Mouse (Mus musculus) c-Kit-negative CD71-positive TER-119-positive erythroid progenitor cells, embryonic 14.5 days (primary cell): ENCODE results near the gene Zkscan7.
"Not testable (repeated sequence)": the region's sequence is repeated elsewhere in the genome, so short reads cannot be mapped to it uniquely, and the experiment has no call there.

ENCODE experiments used
- DNase-seq: peaks from one replicate; pipeline ENCODE4 v3.0.0-alpha.2; 2013; ENCODE audit warnings: low read depth, low spot score

Gene Zkscan7

DNA sequence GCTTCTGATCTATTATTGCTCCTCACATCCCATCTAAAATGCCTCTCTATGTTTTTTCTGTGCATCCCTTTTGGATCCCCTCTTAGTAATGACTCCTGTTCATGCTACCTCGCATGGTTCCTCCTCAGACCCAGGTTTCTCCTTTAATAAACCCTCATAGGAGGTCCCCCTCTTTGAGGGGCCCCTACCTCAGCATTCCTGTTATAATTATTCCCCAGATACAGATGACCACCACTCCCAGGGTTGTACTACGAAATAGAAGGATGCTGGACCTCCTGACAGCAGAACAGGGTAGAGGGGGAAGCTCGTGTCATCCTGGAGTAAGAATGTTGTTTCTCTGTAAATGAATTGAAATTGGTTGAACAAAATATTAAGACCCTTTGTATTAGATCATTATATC is at the start of gene Zkscan7:
Gene Zkscan7, plus strand, starts transcription at position 301 of the 400 bp plus-strand sequence.
- no peak for DNase-seq

DNA sequence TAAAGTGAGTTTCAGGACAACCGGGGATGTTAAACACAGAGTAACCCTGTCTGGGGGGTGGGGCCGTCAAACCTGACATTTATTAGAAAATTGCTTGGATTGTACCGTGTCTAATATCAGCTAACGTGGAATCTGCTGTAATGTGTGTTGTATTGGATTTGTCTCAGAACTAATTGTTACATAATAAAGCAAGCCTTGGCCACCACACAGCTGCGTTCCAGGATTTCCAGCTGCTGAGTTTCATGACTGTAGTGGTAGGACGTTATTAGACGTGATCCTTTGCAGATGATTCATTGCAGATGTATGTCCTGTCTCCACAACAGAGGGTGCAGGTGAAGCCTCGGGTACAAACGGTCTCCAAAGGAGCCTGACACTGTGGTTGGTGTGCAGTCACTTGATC is 49.4 kb upstream of the Zkscan7 start:
- no peak for DNase-seq

DNA sequence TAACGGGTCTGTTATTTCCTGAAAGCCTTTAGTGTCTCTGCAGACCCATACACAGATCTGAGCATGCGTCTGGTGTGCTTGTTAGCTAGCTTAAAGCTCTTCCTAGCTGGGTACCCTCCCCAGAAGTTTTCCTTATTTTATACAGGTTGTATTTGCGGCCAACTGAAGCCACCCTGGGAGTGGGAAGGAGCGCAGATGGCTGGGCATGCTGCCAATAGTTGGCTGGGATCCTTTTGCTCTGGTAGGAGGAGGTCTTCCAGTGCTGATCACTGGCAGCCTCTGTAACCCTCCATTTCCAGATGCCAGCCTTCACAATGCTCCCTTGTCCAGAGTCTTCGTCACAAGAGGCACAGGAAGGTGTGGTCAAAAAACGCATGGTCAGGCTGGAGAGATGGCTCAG is 48.7 kb upstream of the Zkscan7 start:
- DNase-seq = no peak

DNA sequence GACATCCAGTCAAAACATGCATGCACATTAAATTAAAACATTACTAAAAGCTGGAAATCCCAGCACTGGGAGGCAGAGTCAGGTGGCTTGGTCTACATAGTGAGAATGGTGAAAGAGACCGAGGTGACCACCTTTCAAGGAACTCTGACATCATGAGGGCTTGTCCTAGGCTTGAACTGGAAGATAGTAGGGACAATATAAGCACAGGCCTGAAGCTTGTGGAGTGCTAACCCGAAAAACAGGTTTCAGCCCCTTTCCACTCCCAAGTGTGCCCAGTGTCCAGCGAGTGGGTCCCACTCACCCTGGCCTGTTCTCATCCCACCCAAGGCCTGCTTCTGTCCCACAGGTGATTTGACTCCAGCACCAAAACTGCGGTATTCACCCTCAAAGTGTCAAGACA is 48.3 kb upstream of the Zkscan7 start:
- DNase-seq = no peak

DNA sequence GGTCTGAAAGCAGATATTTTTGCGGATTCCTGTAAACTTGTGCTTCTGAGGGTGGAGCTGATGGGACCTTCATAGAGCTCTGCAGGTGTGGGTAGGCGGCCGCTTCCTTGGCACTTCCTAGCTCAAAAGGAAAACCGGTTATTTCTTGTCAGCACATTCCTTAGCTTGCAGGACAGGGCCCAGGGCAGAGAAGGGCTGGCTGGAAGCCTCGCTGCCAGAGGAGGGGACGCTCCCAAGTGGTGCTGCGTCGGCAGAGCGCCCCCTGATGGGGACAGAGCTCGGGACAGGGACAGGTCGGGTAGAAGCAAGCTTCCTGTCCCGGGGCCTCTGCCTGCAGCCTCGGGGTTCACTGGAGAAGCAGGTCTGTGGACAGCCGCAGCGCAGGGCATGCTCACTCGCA is 47.8 kb upstream of the Zkscan7 start:
- DNase-seq = no peak

DNA sequence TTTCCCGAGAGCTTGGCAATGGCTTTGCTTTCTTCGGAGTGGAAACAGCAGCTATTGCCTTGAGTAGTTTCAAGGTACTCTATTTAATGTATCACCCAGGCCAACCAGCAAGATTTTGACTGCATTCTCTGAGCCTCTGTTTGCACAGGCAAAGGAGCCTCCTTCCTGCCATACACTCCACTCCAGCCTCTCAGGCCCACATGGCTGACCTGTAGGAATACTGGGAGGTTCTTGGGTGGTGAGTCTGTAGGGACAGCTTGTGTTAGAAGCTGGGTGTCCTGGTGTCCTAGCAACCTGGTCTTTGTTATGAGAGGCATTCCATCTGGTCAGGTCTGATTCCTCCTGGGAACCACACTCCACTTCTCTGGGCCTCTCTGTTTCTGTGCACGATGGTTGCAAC is 41.7 kb upstream of the Zkscan7 start, which contains the start of gene Gm35549:
Gene Gm35549, minus strand, starts transcription at position 276 of the 400 bp plus-strand sequence.
- DNase-seq = no peak

DNA sequence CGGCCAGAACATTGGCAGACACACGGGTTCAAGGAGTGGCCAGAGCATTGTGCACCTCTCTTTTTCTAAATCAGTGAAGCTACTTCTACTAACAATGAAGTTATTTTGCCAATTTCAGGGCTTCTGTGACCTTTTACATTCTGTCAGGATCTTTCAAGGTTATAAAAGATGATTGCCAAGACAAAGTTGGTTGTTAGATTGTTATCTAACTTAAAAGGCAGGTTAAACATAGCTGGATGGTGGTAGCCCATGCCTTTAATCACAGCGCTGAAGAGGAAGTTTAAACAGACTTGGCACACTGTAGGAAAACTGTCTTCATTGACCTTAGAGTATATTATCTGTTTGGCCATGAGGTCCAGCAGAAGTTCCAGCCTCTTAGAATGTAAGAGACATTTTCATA is 39.9 kb upstream of the Zkscan7 start:
- no peak for DNase-seq

DNA sequence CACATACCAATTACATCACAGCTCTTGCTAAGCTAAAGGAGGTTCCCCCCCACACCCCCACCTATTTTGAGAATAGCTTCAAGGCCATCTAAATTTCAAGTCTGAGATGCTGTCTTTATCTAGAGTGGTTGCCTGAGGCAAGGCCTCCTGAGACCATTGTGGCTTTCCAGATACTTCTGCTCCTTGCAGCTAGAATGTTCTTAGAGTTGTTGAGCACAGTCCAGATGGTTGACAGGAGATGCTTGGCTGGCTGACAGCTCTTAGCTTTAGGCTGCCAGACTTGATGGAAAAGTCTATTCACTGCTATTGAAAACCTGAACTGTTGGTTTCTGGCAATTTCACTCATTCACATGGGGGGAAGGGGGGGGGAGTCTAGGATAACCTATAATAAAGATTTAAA is 39.3 kb upstream of the Zkscan7 start:
- DNase-seq = no peak

DNA sequence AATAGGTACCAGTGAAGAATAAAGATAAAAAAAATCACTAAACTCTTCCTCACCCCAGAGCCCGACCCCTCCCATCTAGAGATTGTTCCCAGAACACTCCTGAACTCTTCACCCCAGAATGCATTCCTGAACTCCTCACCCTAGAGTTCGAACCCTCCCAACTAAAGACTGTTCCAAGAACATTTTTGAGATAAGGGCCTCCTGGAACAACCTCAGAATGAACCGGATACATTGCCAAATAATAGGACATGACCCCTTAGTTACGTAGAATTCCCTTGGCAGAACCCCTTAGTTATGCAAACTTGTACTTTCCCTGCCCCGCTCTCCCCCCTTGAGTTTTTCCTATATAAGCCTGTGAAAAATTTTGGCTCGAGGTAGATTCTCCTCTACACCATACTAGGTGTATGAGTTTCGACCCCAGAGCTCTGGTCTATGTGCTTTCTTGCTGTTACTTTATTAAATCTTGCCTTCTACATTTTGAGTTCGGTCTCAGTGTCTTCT is 37.6 kb upstream of the Zkscan7 start:
- not testable (repeated sequence) for DNase-seq

DNA sequence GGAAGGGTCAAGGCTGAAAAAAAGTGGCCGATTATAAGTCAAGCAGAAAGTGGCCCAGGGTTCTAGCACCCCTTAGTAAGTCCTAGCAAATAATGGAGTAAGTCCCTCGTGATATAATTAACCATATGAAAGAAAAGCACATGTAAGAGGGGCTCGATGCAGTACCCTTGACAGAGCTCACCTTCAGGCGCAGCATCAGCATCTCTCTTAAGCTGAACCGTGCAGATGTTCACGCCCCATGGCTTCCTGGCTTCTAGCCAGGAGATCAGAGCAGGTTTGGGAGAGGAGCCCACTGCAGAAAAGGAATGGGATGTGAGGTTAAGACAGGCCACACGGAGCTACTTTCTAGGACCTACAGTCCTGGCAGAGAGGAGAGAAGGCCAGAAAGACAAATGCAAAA is 31.0 kb upstream of the Zkscan7 start:
- no peak for DNase-seq

DNA sequence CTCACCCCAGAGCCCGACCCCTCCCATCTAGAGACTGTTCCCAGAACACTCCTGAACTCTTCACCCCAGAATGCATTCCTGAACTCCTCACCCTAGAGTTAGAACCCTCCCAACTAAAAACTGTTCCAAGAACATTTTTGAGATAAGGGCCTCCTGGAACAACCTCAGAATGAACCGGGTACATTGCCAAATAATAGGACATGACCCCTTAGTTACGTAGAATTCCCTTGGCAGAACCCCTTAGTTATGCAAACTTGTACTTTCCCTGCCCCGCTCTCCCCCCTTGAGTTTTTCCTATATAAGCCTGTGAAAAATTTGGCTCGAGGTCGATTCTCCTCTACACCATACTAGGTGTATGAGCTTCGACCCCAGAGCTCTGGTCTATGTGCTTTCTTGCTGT is 30.3 kb upstream of the Zkscan7 start:
- not testable (repeated sequence) for DNase-seq

DNA sequence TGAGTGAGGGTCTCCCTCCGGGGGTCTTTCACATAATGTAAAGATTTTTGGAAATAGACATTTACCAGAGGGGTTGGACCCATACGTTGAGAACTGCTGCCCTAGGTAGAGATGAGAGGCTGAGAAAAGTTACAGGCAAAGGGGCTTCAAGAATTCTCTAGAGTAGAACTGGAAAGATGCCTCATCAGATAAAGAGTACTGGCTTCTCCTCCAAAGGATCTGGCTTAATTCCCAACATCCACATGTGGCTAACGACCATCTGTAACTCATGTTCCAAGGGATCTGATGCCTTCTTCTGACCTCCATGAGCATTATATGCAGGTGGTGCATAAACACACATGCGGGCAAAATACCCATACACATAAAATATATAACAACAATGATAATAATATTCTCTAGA is 29.9 kb upstream of the Zkscan7 start:
- no peak for DNase-seq

DNA sequence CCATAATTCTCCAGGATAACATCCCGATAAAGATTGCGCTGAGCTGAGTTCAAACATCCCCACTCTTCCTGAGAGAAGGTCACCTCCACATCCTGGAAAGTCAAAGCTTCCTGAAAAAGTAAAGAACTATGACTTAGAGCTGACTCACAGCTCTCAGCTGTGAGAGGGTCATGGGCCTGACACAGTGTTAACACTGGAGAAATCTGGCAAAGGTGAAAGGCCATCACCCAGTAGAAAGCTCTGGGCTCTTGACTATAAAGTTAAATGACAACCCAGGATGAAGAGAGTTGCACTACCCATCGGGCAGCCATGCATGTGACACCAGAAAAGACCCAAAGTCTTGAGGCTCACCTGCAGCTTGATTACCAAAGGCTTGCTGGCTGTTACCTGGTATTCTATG is 28.8 kb upstream of the Zkscan7 start:
- no peak for DNase-seq

DNA sequence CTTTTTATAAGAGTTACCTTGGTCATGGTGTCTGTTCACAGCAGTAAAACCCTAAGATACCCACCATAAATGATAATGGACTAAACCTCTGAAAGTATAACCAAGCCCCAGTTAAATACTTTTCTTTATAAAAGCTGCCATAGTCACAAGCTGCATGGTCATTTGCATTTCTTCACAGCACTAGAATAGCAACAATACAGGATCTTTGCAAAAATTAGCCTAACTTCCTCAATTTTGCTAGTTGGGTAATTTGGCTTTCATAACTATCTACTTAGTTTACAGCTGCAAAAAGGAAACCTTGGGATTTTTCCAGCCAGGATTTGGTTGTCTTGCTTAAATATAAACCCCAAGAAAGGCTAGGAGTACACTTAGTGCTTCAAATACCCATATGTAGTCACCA is 24.7 kb upstream of the Zkscan7 start:
- no peak for DNase-seq

DNA sequence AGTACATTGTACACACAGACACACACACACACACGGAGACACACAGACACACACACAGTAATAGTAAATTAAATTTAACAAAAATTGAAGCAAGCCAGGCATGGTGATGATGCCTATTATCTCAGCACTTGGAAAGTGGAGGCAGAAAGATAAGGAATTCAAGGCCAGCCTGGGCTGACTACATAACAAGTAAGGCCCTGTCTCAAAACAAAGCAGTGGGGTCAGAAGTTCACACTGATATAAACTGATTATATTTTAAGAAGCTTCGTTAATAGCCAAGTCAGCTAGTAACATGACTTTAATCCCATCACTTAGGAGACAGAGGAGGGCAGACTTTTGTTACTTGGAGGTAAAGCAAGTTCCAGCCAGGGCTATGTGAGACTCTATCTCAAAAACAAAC is 21.8 kb upstream of the Zkscan7 start:
- DNase-seq = no peak

DNA sequence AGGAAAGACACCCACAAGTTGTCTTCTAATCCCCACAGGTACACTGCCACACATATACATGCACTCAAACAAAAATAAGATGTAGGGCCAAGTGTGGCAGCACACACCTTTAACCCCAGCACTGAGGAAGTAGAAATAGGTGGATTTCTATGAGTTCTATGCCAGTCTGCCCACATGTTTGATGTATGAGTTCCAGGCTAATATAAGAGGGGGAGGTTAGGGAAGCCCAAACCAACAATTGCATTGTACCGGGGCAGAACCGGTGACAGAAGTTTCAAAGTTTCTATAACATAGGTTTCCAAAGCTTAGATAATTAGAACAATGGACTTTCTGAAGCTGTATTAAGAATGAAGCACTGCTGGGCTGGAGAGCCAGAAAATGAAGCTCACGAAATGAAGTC is 20.6 kb upstream of the Zkscan7 start:
- DNase-seq = peak; percentile 11

DNA sequence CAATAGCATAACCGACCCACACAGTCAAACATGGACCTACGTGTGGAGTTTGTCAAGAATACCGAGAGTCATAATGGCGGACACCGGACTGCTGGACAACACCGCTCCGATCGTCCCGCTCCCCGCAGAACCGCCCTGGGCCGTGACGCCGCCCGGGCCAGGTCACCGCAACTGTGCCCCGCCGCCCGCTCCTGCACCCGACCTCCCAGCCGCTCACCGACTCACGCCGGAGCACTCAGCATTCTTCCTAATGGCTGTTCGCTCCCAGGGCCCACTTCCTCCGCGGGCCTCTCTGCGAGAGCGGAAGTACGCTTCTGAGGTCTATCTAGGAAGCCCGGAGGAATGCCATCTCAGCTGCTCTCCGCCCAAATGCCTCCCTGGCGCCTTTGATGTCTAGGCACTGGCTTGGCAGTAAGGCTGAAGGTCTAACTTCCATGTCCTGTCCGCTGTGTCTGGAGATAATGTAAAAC is 19.8 kb upstream of the Zkscan7 start, which contains the start of gene Zfp445:
Gene Zfp445, minus strand, starts transcription at position 310 of the 470 bp plus-strand sequence.
- DNase-seq = peak; percentile 68

DNA sequence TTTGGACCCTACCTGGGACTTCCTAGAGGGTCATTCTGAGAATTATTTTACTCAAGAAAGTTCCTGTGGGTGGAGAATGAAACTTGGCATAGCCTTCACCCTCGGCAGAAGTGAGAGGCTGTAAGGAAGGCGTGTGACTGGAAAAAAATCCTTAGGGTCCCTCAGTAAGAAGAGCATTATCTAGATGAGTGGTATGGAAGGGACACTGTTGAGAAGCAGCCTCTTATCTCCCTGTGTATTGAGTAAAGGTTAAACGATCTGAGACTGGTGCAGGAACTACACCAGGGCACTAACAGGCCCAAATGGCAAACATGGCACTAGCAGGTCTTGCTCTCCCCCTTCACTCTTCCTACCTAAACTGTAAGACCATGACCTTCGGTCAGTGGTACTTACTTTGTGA is 19.3 kb upstream of the Zkscan7 start:
- DNase-seq = no peak

DNA sequence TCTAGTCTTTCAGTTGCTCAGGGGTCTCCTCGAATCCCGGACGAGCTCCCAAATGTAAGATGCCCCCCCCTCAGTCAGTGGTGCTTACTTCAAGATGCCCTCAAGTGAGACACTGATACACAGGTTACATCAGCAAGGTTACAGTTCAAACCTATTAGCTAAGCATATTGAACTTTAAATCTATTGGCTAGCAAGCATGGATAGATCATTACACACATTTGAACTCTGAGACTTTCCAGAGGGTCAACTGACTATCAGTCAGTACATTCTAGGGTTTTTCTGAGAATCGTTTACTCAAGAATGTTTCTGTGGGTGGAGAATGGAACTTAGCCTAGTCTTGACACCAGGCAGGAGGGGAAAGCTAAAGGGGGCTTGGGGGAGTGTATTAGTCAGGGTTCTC is 12.9 kb upstream of the Zkscan7 start:
- no peak for DNase-seq

DNA sequence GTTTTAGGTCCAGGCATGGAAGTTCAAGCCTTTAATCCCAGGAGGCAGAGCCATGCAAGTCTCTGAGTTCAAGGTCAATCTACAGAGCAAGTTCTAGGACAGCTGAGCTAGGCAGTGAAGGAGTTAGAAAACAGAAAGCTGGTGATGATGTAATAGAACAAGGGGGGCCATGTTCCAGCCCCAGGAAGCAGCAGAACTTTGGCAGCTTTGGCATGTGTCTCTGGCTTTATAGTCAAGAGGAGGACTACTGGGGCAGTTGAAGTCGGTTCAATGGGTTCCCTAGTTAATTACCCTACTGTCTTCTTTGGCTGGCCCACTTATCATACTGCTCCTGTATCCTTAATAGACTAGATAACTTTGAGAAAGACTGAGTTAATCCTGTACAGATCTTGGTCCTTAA is 10.8 kb upstream of the Zkscan7 start:
- DNase-seq = no peak

DNA sequence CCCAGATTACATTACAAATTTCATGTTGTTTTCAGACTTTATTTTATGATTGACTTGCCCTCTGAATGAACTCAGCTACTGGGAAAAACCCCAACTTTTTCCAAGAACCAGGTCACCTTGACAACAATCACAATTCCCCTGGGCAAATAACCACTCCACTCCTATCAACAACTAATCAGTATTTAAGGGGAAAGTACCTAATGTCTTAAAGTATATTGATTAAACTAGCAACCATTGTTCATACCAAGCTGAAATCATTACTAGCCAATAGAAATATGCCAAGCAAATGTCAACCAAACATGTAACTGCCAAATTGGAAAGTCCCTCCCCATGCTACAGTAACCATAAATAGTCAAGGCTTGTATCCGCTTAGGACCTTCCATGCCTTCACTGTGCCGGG is 10.3 kb upstream of the Zkscan7 start:
- DNase-seq = no peak

DNA sequence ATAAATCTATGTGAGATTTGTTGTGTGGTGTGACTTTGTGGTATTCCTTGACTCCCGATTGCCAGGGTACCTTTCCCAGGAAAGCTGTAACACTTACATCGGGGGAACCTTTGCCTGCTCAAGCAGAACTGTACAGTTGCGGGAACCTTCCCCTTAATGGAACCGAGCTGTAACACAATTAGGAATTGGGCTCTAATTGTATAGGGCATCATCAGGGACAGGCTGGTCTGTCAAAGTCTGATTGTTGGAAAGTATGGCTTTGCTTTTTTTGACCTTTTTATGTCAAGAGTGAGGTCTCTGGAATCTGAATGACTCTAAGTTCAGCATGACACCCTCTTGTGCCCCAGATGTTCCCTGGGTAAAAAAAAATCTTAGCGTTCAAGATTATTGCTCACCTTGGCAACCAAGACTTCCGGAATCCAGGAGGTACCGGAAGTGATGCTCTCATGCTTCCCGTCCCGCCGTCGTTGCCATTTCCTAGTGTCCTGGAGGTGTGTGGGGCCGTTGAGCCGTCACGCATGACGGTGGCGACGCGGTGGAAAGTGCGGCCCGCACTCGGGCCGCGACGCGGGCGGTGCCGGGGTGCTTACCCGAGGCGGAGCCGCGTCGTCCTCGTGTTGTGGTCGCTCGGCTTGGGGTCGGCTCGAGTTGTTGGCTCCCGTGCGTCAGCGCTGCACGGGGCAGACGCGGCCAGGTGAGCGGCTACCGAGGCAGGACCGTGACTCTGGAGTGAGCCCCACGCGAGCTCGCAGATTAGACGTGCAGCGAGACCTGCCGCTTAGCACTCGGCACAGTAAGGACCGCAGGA is 1.1 kb downstream of the Zkscan7 start:
- DNase-seq = no peak

DNA sequence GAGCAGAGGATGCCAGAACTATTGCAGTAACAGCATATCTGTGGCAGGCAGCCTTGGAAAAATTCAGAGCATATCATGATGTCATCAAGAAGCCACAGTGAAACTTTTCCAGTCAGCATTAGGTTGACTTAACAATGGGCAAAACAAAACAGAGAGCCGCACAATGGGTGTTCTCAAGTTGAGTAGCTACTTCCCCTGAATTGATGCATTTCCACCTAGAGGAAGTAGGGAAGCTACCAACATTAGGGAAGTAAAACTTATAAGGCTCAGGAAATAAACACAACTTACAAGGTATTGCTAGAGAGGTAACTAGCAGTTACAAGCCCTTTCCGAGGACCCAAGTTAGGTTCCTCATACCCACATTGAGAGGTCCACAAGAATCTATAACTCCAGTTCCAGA is 15.6 kb downstream of the Zkscan7 start:
- no peak for DNase-seq
